Mouse (Mus musculus): ENCODE results near the gene Drc1. TPM values are rescaled to one million over a fixed set of nuclear protein-coding genes. Genes with fewer than 3 reads are reported as not detected.

Gene Drc1
- not detected for polyA plus RNA-seq (2014; fragmentation: Illumina TruSeq; extraction: RNeasy Lipid Tissue Mini Kit (QIAGEN cat#74804); ENCODE audit: low read depth, low replicate concordance)

DNA sequence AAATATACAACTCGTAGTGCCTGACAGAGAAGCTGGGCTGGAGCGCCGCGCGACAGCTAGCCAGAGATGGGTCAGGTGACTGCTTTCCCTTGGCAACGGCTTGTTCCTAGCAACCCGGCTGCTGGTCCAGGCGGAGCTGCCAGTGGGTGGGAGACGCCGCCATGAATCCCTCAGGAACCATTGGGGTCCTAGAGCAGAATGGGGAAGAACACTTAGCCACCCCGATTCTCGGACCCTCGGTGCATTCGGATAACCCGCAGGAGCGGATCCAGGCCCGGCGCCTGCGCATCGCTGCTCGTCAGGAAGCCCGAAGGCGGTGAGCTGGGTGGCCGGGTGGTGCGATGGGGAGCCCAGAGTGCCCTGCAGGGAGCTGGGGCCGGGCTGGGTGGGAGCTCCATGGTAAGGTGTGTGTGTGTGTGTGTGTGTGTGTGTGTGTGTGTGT, at the start of gene Drc1:
Gene Drc1, plus strand, starts transcription at position 98 of the 442 bp plus-strand sequence.

DNA sequence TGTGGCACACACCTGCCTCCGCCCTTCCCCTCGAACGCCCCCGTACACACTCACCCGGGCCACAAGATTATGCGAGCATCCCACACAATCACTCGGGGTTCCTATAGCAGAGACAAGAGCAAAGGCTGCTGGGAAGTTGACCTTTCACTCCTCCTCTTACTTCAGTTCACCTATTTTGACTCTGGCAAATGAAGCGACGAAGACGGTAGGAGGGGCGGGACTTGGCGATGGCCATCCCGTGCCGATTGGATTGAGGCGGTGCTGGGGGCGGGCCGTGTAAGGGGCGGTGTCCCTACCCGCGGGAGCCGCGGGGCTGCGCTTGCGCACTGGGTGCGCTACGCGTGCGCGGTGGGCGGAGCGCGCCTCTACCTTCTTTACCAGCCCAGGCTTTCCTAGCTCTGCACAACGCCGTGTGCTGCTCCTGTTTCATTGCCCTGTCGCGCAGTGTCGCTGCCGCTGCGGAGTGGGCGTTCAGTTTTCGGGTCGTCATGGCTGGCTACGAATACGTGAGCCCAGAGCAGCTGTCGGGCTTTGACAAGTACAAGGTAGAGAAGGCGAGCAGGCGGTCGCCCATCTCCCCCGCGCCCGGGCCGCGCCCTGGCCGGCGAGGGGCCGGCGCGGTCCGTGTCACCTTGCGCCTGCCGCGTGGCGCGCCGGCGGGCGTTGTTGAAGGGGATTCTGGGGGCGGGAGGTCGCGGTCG, 48.8 kb upstream of the Drc1 start, which contains the start of gene Selenoi:
Gene Selenoi, plus strand, starts transcription at position 311 of the 701 bp plus-strand sequence.

Other genes starting within 250 kb of the Drc1 start
- 34.7 TPM for gene Tyms, start 207.8 kb upstream of the Drc1 start, polyA plus RNA-seq (2014; fragmentation: Illumina TruSeq; extraction: RNeasy Lipid Tissue Mini Kit (QIAGEN cat#74804); ENCODE audit: low read depth, low replicate concordance)
- not detected for gene Garem2, start 176.2 kb upstream of the Drc1 start, polyA plus RNA-seq (2014; fragmentation: Illumina TruSeq; extraction: RNeasy Lipid Tissue Mini Kit (QIAGEN cat#74804); ENCODE audit: low read depth, low replicate concordance)
- not detected for gene 3110082J24Rik, start 175.3 kb upstream of the Drc1 start, polyA plus RNA-seq (2014; fragmentation: Illumina TruSeq; extraction: RNeasy Lipid Tissue Mini Kit (QIAGEN cat#74804); ENCODE audit: low read depth, low replicate concordance)
- 314 TPM for gene Hadha, start 126.2 kb upstream of the Drc1 start, polyA plus RNA-seq (2014; fragmentation: Illumina TruSeq; extraction: RNeasy Lipid Tissue Mini Kit (QIAGEN cat#74804); ENCODE audit: low read depth, low replicate concordance)
- 1,192 TPM for gene Hadhb, start 126.1 kb upstream of the Drc1 start, polyA plus RNA-seq (2014; fragmentation: Illumina TruSeq; extraction: RNeasy Lipid Tissue Mini Kit (QIAGEN cat#74804); ENCODE audit: low read depth, low replicate concordance)
- not detected for gene Adgrf3, start 75.7 kb upstream of the Drc1 start, polyA plus RNA-seq (2014; fragmentation: Illumina TruSeq; extraction: RNeasy Lipid Tissue Mini Kit (QIAGEN cat#74804); ENCODE audit: low read depth, low replicate concordance)
- gene Selenoi, start 48.8 kb upstream of the Drc1 start, polyA plus RNA-seq (2014; fragmentation: Illumina TruSeq; extraction: RNeasy Lipid Tissue Mini Kit (QIAGEN cat#74804); ENCODE audit: low read depth, low replicate concordance) = 18.7 TPM
- gene Otof, start 180.5 kb downstream of the Drc1 start, polyA plus RNA-seq (2014; fragmentation: Illumina TruSeq; extraction: RNeasy Lipid Tissue Mini Kit (QIAGEN cat#74804); ENCODE audit: low read depth, low replicate concordance) = not detected
- gene 1700001C02Rik, start 184.7 kb downstream of the Drc1 start, polyA plus RNA-seq (2014; fragmentation: Illumina TruSeq; extraction: RNeasy Lipid Tissue Mini Kit (QIAGEN cat#74804); ENCODE audit: low read depth, low replicate concordance) = not detected

All from kidney, adult 10 weeks (tissue).